Mouse (Mus musculus) thymus, postnatal 0 days (tissue): ENCODE measurements at regions not wholly inside any gene's neighbourhood (a gene's known extent, or its start where the extent isn't known, plus 50 kb on each side); places are given as distances from the start of the nearest gene placed in this dataset.

Experiments
- DNase-seq: peaks from one replicate; pipeline ENCODE4 v3.0.0-alpha.2; 2015; ENCODE audit warnings: low spot score

DNA sequence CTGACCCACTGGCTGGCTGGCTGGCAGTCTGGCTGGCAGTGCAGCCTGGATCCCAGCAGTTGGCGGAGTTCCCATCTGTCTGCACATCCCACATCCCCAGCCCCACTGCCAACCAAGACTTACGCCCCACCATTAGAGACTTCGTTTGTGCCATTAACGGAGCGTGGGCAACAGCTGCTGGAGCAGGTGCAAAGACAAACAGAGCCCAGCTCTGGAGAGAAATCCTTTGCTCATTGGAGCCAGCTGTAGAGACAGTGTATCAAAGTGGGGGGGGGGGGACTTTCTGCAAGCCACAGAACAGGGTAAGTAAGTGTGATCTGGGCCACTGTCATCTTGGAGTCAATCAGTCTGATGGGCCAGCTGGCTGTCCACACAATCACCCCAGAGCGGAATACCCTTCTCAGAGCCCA lies 52.3 kb downstream of the Rplp1 start:
- DNase-seq = no peak

DNA sequence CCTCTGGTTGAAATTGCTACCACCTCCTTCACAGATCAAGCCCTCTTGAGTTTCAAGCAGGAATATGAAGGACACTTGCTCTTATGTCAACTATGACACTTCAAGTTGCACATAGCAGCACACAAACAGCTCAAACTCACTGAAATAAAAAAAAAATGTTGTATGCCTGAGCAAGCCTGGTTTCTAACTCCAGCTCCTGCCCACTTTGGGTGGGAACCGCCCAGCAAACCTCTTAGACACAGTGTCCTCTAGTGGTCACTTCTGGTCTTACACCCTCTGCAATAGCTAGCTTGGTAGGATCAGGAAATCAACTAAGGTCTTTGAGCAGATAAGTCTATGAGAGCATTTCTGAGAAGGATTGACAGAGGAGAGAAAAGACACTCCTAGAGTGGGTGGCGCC lies 54.2 kb downstream of the Rplp1 start:
- peak; percentile 87 for DNase-seq

DNA sequence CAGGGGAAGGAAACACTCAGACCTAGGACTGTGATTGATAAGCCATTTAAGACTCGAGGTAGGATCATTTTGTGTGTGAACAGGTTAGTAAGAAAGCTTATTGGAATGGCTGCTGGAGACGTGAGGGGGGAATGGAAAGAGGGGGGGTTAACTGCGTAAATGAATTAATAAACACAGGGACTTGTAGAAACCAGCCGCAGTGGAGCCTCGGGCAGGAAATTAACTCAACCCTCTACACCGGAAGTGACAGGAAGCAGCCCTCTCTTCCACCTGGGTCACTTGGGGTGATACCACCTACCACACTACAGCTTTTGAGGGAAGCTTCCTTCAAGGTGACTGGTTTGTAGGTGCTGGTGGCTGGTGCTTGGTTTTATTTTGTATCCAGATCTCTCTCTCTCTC lies 54.9 kb downstream of the Rplp1 start:
- DNase-seq = peak; percentile 68

DNA sequence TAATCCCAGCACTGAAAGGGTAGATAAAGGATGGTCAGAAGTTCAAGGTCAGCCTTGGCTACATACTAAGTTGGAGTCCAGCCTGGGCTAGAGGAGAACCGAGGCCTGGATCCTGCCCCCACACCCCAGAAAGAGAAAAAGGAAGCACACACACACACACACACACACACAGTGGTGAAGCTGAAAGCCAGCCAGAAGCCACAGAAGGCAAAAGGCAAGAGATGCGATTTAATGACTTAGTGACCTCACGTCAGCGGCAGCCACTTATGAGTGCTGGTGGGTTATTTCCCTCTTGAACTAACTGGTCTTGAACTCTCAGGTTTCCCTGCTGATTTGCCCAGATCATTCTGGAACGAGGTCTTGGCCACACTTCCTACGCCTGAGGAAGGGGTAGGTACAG lies 56.5 kb downstream of the Rplp1 start:
- DNase-seq = no peak

DNA sequence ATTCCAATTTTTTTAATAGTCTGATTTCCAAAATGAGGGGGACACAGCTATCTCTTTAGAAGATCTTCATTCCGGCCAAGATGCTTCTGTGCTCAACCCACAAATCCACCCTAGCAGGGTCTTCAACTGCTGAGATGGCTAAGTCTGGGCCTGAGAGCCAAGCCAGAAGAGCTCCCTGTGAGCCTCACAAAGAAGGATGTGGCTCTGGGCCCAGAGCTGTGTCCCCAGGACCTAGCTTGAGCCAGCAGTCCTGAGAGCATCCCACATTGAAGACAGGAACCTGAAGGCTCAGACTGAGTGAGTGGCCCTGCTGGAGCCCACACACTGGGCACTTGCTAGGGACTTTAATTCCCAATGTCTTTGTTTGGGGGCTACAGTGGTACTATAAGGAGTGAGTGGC lies 57.7 kb downstream of the Rplp1 start:
- DNase-seq = no peak

DNA sequence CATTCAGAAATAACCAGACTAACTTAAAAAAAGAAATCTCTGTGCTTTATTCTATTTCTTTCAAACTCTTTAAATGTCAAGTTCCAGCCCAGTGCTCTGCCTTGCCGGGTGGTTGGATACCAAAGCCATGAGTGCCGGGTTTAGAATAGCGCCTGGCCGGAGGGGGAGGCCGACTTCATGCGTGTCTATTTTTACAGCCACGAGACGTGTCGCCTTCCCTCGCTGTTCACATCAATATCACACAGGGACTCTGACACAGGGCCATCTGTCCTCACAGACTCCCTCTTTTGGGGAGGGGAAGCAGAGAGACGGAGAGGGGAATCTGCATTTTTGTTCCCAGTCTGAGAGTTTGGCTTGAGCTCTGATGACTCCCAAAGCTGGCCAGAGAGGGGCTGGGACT lies 58.7 kb downstream of the Rplp1 start:
- no peak for DNase-seq

DNA sequence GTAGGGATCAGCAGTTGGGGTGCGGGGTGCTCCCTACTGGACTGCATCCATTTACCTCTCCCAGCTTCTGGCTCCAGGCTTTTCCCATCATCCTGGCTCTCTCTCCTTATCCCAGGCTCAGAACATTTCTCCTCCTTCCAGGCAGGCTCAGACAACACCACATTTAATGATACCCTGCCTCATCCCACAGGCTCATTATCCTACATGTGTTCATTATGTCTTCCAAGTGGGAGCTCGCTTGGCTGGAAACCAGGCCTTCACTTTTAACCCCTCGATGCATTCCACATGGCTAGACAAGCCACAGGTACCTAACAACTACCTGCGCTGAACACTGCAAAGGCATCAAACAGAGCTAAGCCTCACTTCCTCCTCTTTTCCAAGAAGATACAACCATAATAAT lies 60.5 kb downstream of the Rplp1 start:
- DNase-seq = no peak

DNA sequence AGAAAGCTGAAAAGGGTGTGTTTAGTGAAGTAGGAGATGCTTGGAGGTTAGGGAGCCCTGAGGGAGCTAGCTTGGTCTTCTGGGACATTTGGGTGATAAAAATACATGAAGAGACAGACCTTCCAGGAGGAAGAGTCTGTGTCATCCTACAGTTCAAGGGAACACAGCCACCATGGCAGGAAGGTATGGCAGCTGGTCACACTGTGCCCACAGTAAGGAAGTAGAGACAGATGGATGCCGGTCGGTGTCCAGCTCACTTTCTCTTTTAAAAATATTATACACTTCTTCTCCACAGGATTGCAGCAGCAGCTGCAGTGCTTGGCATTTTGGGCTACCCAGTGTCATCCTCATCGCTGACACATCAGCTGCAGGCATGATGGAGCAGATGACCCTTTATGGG lies 63.0 kb downstream of the Rplp1 start:
- DNase-seq = no peak

DNA sequence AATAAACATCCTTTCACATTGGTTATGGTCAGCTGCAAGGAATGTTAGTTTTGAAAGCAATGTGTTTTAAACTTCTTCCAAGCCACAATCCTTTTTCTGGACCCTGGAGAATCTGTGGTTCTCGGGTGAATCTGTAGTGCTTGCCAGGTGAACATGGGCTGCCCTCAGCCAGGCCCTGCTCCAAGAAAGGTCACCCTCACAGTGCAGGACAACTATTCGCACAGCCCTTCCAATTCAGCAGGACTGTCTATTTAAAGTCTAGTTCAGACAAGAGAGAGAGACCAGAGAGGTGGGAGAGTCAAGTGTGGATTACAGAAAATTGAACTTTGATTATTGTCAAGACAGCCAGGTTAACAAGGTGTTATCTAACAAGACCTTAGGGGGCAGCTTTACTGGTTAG lies 65.9 kb downstream of the Rplp1 start:
- no peak for DNase-seq

DNA sequence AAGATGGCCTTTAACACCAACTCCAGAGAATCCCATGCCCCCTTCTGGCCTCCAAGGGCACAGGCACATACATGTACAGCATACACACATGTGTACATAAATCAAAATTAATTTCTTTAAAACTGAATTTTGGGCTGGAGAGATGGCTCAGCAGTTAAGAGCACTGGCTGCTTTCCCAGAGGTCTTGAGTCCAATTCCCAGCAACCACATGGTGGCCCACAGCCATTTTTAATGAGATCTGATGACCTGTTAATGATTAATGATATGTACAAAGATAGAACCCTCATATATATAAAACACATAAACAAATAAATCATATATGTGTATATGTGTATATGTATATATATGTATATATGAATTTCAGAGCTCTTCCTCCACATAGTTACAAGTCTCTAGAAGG lies 66.8 kb downstream of the Rplp1 start:
- DNase-seq = no peak

DNA sequence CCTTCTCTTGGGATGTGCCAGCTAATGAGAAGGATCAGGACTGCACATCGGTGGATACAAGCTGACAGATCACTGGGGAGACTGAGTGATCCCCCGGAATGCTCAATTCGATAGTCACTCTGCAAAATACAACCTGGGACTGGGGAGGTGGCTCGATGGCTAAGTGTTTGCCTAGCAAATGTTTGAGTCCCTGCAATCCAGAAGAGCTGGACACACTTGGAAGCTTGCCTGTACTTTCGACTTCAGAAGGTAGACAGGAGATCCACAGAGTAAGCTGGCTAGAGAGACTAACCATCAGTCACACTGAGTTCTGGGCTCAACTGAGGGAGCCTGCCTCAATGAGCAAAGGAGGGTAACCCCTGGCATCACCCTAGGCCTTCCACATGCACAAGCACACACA lies 69.7 kb downstream of the Rplp1 start:
- DNase-seq = no peak

DNA sequence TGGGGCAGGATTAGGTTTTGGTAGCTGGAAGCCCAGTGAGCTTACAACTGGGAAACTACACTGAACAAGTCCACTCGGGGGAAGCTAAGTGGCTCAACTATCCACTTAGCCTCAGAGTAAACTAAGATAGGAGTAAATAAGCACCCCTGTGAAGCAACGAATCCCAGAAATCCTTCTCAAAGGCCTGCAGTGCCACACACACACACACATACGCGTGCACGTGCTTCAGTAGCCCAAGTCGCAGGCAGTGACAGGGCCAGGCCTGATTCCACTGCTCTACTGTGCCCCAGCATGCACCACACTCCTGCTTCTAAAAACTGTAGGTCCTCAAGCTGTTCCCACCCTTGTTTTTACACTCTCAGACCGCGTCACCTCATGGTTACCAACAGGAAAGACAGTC lies 70.2 kb downstream of the Rplp1 start:
- no peak for DNase-seq

DNA sequence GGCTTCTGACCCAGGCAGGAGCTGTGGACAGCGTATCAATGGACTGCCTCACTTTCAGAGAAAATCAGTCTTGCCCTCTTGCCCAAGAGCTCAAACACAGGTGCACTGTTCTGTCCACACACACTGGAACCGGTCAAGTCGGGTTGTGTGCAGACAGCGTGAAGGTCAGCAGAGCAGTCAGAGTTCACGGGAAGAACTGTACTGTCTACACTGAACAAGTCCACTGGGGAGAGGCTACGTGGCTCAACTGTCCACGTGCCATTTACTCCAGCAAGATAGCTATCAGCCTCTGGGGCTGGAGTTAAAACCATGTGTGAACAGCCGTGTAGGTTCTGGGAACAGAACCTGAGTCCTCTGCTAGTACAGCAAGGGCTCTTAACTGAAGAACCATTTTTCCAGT lies 70.8 kb downstream of the Rplp1 start:
- no peak for DNase-seq

DNA sequence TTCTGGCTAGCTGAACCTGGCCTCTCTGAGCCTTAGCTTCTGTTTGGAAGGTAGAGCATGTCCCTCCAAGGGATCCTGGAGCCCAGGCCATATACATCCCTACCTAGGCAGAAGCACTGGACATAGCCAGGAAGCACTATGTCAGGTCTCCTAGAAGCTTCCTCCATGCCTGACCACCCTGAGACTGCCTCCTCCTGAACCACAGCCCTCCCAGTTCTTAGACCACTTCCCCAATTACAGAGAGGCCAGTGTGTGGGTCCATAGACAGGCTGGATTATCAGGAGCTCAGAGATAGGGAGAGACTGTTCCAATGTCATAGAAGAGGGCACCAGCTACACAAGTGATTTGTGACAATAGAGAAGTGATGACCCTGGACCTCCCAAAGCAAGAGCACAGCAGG lies 72.0 kb downstream of the Rplp1 start:
- no peak for DNase-seq

DNA sequence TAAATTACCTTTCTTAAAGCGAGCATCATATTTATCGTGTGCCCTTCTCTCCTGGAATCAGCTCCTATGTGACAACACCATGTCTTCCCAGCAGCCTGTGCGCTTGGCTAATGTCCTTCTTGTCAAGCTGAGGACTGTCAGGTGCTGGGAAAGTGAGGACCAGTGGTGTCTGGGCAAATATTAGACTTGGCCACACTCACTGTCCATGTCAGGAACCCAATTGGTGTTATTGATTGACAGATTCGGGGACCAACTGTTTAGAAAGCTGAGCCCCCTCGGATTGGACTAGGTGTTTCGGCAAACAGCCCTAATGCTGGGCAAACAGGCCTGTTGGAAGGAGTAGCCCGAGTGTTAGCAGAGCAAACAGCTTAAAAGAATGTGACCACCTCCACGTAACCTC lies 73.1 kb downstream of the Rplp1 start:
- no peak for DNase-seq

DNA sequence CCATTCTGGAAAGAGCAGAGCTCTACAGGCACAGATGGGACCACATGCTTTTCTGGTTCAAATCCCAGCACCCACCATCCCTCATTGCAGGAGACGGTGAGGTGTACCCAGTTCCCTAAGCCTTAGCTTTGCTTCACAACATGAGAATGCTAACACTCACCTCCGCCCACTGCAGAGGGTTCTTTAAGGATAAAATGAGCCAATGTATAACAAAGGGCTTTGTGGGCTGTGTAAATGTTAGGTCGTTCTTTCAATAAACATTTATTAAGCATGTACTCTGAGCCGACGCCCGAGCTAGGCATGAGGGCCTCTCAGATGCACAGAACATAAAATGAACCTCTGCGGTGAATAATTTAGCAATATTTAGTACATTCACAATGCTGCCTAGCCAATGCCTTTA lies 74.0 kb downstream of the Rplp1 start:
- DNase-seq = no peak

DNA sequence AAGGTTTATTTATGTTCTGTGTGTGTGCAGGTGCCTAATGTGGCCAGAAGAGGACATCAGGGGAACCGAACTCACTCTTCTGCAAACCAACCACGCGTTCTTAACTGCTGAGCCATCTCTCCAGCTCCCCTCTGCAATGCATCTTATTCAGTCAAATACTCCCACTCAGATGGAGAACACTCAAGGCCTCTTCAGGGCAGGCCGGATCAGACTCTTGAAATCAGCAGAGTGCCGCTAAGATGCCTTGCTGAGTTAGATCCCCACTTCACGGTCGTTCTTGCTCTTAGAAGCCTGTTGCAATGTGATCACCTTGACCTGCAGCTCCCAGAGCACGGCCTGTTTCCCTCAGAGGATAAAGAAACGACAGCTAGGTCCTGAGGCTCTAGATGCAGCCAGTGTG lies 81.1 kb downstream of the Rplp1 start:
- DNase-seq = no peak

DNA sequence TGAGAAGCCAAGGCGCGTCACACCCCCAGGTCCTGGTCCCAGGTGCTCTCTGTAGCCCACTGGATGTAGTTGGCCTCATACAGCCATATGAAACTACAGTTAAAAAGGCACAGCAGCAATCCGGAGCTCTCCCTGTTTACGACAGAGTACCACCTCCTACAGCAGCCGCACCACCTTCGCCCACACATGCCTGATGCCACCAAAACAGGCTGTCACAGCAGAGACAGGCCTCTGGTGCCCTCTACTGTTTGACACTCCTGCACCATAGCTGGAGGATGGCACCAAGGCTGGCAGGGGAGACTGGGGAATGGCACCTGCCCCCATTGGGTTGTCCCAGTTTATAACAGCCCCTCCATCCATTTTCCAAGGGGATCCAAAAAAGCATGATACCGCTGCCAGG lies 84.1 kb downstream of the Rplp1 start:
- peak; percentile 83 for DNase-seq

DNA sequence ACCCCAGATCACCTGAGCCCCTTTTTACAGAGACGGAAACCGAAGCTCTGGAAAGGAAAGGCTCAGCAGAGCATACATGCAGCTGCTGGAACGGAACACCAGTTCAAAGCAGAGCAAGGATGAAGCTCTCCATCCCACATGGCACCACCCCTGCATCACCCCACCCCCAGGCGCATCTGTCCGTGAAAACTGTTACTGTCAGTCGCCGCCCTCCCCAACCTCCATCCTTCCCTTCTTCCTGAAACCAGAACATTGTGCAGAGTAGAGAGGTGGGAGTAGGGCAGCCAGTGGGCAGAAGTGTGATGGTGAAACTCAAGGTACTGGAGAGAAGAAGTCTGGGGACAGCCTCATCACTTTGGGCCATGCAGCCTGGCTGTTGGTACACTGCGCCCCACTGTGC lies 84.6 kb downstream of the Rplp1 start:
- no peak for DNase-seq

DNA sequence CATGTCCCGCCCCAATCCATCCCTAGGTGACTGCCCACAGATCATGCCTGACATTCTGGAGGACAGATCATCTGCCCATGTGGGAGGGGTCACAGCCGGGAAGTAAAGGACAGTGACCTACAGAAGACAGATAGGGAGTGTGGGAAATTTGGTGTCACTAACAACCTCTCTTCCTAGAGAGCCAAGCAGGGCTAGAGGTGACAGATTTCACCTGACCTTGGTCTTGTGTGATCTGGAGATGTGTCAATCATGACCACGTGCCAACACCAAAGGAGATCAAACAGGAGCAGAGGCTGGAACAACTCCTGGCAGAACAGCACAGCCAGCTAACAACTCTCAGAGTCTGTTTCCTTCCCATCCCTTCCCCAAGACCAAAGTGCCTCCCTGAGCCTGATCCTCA lies 85.0 kb downstream of the Rplp1 start:
- no peak for DNase-seq

DNA sequence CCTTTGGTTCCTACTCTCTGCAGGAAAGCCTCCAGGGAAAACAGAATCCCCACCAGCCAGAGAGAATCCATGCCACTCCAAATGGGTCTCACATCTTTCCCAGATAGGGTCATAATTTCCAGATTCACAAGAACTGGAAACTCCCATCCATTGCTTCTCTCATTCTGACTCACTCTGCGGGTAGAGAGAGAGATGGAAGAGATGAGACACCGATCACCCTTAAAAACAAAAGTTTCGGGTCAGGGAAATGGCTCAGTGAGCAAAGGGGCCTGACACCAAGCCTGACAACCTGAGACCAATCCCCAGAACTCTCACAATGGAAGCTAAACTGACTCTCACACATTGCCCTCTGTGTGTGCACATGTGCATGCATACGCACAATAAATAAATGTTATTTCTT lies 86.6 kb downstream of the Rplp1 start:
- no peak for DNase-seq

DNA sequence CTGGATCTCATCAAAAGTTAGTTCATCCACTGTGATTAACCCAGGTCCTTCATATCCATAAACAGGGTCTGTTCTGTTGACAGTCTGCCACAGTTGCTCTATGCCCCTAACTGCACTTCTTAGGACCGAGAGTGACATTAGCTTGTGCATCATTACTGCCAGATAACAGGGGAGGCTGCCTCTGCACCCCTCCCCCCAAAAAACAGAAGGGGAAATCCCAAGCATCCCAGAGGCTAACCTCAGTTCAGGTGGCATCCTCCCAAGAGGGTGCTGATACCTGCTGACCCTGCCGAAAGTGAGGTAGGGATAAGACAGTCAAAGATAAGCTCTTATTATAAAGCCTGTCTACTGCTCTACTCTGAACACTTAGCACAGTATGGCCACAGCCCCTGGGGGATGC lies 87.3 kb downstream of the Rplp1 start:
- DNase-seq = no peak

DNA sequence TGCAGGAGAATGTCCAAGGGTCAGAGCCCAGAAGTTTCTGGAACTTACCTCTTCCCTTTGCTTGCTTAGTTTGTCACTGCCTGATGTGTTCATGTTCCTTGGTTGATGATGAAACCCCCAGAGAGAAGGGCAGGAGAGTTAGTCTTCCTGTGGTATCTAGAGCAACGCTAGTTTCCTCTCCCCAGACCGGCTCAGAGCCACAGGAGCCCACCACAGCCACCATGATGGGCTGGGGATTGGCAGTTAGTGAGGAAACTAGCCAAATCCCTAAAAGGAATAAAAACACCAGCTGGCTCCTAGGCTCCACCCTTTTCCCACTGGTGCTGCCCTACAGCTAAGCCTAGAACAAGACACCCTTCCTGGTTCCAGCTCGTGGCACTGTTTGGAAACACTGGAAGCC lies 87.9 kb downstream of the Rplp1 start:
- DNase-seq = peak; percentile 2

DNA sequence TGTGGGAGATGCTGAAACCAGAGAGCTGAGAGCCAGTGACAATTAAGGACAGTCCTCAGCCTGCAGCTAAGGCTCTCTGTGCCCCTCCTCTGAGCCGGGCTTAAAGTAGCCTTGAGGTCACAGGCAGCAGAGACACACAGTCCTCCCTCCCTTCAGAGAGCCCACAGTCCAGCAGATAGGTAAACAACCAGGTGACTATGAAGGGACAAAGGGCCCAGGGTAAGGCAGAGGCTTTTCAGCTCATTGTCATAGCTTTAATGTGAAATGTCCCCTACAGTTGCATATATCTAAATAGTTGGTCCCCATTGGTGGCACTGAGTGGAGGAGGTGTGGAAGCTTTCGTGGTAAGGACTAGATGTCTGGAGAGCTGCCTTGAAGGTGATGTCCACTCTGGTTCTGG lies 88.5 kb downstream of the Rplp1 start:
- DNase-seq = no peak

DNA sequence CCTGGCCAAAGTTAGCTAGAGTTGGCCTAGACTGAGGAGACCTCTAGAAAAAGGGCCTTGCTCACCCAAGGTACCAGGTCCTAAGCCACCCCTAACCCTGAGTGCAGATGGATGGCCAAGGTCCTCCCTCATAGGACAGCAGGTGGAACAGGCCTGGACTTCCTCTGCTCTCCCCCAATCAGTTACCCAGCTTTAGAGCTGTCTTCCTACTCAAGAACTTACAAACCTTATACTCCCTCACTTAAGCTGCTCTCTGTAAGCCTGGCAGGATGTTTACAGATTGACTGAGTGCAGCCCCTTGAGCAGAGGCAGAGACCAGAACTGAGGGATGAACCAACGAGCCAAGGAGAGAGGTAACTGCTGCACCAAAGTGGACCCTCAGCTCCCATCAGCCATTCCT lies 94.5 kb downstream of the Rplp1 start:
- no peak for DNase-seq
